Mouse (Mus musculus) embryonic facial prominence, embryonic 11.5 days (tissue): ENCODE results near the gene Abcc3. TPM values are rescaled to one million over a fixed set of nuclear protein-coding genes. Genes with fewer than 3 reads are reported as not detected.

Source experiments
- polyA plus RNA-seq: library from polyadenylated mRNA; unstranded; fragments of >200 nt; fragmentation: Nextera tagmentation; extraction: Ambion mirVana; gene quantifications from 2 replicates; pipeline ENCODE4 v1.2.1, GENCODE M21; 2014

The Abcc3 gene
- polyA plus RNA-seq, 1 experiment from 2014 or later, result 0.63 TPM

Other genes starting within 250 kb of the Abcc3 start
- gene Tob1, start 181.5 kb downstream of the Abcc3 start, polyA plus RNA-seq, result 32.0 and 32.8 TPM in 2 replicates
- gene Wfikkn2, start 147.0 kb downstream of the Abcc3 start, polyA plus RNA-seq, result 4.2 and 5.0 TPM in 2 replicates
- 0.29 TPM in 1 of 2 replicates, not detected in the other for gene Gm21885, start 111.1 kb downstream of the Abcc3 start, polyA plus RNA-seq
- gene Luc7l3, start 71.0 kb downstream of the Abcc3 start, polyA plus RNA-seq, result 114 and 126 TPM in 2 replicates
- gene Ankrd40, start 65.0 kb downstream of the Abcc3 start, polyA plus RNA-seq, result 19.9 and 23.5 TPM in 2 replicates
- 10.9 and 14.1 TPM in 2 replicates for gene Cacna1g, start 81.2 kb upstream of the Abcc3 start, polyA plus RNA-seq
- 0.08 and 0.27 TPM in 2 replicates for gene Spata20, start 93.2 kb upstream of the Abcc3 start, polyA plus RNA-seq
- gene Epn3, start 107.0 kb upstream of the Abcc3 start, polyA plus RNA-seq, result 1.5 and 2.3 TPM in 2 replicates
- gene Mycbpap, start 128.7 kb upstream of the Abcc3 start, polyA plus RNA-seq, result 1.9 and 2.4 TPM in 2 replicates
- gene Rsad1, start 156.3 kb upstream of the Abcc3 start, polyA plus RNA-seq, result 2.4 and 3.7 TPM in 2 replicates
- gene Chad, start 172.1 kb upstream of the Abcc3 start, polyA plus RNA-seq, result 0.52 and 1.0 TPM in 2 replicates
- 6.8 and 7.1 TPM in 2 replicates for gene Acsf2, start 208.9 kb upstream of the Abcc3 start, polyA plus RNA-seq
- 171 and 185 TPM in 2 replicates for gene Lrrc59, start 236.8 kb upstream of the Abcc3 start, polyA plus RNA-seq